Mouse (Mus musculus) left cerebral cortex, postnatal 10 days (tissue): Measurements from ENCODE around the gene Aph1c. TPM values are rescaled to one million over a fixed set of nuclear protein-coding genes. Genes with fewer than 3 reads are reported as not detected.
"Not testable (repeated sequence)": the region's sequence is repeated elsewhere in the genome, so short reads cannot be mapped to it uniquely, and the experiment has no call there.

Experiments used
- DNase-seq, 2 experiments: peaks; one replicate each; pipeline ENCODE4 v3.0.0; 2021 to 2022; ENCODE audit warnings: low spot score in 2 of 2, mixed read lengths in 1 of 2; ENCODE audit errors: extremely low spot score in 1 of 2
- intact Hi-C: fragments of 180-260 bp; cut with DNase I; formaldehyde crosslinking; loops from one replicate; pipeline ENCODE4 v1.15.1; 2025
- total RNA-seq, 2 experiments: library from RNA; stranded (reverse); gene quantifications; 2 replicates each; pipeline ENCODE4 v1.2.3; 2021

Aph1c gene
- total RNA-seq, 2 experiments from 2014 or later = 4.7 to 6.2 TPM

DNA sequence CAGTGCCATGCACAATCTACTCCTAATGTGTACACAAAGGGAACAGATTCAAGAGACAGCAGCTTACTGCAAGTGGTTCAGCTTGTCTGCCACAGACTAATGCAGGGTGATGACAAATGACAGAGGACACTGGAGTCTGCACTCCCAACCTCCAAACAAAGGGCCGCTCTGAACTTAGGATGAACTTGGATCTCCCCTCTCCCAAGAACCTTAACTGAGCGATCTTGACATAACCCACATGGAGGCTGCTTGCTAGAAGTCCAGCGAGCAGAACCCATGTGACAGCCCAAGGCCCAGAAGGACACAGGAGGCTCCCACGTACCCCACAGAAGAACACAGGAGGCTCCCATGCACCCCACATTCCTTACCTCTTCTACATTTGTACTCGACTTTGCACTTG is 16.4 kb upstream of the Aph1c start:
- intact Hi-C loops = no loop called here
- DNase-seq = no peak

DNA sequence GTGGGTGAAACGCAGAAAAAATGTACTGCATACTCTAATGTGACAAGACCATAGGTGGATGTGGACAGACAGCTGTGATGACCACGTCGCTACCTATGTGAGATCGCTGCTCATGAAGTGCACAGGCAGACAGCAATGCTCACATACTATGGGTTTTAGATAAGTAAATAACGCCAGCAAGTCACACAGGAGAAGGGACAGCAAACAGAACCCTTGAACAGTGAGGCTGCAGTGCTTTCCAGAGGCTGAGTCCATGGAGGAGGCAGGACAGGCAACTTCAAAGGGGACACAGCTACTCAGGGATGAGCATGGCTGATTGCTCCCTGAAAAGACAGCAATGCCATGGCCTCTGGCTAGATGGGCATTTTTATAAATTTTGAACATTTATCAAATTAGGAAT is 12.3 kb upstream of the Aph1c start:
- intact Hi-C loops = loop anchor here (5.0 kb wide), 1 partner anchor 90 kb away; no protein-coding TSS in a partner anchor

DNA sequence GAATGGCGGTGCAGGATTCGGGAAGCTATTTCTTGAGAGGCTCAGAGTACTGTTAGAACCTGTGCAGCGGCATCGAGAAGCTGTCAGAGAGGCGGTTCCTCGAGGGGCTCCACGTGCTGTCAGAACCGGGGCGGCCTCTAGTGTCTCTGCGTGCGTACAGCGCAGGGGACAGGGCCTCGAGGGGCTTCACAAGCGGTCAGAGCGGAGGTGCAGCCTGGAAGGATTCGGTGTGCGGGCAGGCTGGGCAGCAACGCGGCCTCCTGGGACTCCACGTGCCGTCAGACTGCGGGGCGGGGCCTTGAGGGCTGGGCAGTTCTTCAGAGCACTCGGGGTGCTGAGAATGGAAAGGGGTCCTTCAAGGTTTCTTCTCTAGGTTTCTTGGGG is 563 bp upstream of the Aph1c start:
- intact Hi-C loops = no loop called here
- no peak for DNase-seq

More for the DNA sequence above, 12.3 kb upstream of the Aph1c start:
- no peak for DNase-seq

DNA sequence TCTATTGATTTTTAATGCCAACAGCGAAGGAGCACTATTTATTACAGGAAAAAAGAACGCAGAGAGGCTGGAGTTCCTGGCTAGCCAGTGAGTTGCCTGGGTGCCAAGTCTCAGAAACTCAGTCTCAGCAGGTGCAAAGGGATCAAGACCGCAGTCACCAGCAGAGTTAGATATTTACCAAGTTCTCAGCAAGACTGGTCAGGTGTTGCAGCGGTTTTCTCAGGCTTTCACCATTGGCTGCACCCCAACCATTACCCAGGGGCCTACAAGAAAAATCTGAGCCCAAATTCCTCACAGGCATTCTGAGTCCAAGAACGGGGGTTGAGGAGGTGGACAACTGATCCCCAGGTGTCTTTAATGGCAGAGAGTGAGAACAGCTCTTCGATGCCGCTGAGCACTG is 675 bp downstream of the Aph1c start:
- intact Hi-C loops = no loop called here
- peak; percentile 12 to 27 for DNase-seq

DNA sequence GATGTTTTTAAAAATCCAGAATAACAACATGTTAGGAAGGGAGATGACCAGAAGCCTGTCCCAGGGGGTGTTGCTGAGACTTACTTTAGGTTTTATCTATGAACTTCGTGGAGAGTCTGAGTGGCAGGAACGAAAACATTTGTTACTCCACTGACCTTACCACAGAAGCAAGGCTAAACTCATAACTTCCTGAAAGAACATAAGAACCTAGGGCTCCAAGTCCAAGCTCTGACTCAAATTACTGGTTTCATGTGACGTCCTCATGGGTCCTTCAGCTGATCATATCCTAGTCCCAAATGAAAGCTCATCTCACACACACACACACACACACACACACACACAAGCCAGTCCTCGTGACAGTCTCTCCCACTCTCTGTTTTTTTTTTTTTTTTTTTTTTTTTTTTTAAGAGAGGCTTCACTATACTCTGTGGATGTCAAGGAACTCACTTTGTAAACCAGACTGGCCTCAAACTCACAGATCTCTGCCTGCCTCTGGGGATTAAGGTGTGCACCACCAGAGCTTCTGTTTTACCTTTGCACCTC is 2.1 kb downstream of the Aph1c start:
- DNase-seq = no peak
- intact Hi-C loops = no loop called here

DNA sequence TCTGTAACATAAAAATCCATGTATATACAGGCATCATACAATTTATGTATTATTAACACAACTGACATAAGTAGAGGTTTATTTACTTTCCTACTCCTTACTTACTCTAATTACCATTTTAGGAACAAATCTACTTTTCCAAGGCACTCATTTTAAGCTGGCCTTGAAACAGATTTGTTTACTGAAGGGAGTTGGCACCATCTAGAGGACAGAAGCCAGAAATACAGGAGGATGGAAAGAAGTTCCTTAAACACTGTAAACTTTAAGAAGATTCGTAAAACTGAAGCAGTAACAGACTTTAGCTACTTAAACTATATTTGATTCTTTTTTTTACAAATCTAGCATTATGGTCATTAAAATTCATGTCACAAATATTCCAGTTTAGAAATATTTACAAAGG is 8.5 kb downstream of the Aph1c start:
- intact Hi-C loops = loop anchor here (2.0 to 10.0 kb wide), 2 partner anchors 35 to 311 kb away; partner anchors contain the start of gene Fbxl22
- DNase-seq = peak; percentile 22 to 46

DNA sequence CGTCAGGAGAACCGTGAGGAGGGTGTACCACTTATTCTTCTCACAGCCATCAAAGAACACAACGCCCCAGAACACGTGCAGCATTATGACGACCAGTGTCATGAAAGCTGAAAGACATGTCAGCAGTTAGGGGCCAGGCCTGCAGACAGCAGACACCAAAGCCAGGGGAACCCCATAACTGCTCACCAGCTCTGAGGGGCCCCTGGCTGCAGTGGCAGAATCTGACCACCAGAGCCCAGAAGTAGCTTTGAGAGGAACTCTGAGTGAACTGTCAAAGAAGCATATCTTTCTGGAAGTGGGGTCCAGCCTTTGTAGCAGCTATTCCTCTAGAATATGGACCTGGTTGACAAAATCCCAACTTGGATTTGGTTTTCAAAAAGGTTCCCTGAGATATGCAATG is 12.3 kb downstream of the Aph1c start:
- intact Hi-C loops = loop anchor here (10.0 kb wide), 1 partner anchor 307 kb away; the partner anchor contains the start of gene Fbxl22
- not testable (repeated sequence) for DNase-seq

DNA sequence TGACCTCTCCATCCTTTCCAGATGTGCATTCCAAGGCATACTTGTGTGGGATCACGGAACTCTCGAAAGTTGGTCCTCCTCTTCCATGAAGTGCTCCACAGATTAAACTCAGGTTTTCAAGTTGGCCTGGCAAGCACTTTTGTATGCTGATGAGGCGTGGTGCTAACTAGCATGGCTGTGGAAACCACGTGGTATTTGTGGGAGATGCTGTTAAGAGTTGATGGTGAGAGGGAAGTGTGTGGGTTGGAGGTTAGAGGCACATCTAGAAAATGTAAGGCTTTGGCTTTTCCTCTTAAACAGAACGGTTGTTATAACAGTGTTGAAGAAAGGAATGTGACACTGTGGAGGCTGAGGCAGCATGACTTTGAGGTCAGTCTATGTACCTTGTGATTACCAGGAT is 13.5 kb downstream of the Aph1c start:
- intact Hi-C loops = loop anchor here (10.0 kb wide), 1 partner anchor 306 kb away; the partner anchor contains the start of gene Fbxl22
- DNase-seq = no peak

DNA sequence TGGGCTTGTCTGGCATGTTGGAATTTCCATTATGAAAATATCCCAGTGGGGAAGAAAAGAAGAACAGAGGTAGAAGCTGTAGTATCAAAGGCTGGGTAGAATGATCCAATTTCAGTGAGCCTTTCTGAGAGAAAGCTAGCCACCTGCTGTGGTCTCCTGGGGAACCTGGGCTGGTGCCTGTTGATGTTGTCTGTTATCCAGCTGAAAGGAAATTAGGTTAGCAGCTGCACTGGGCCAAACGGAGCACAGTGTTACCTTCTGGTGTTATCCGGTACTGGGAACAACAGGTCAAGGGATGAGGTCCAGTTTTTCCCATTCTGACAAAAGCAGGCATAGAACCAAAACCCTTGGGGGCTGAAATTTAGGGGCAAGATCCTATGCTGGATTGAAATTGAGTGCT is 21.1 kb downstream of the Aph1c start:
- DNase-seq = no peak
- intact Hi-C loops = no loop called here

DNA sequence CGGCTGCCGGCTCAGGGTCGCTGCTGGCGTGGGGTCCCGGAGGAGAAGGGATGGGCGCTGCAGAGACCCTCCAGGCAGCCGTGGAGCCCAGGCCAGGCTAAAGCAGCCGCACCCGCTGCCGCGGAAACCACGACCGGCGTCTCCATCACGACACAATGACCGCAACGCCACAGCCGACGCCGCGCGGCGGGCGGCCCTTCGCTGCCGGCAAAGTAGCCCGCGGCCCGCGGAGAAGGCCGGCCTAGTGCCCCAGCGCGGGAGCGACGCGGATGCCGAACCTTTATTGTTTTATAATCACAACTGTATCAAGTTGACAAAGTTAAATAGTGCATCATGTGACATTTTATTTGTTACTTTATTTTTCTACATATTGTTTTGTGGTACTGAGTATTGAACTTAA is 28.6 kb downstream of the Aph1c start:
- intact Hi-C loops, DNase-seq: not testable (repeated sequence)

DNA sequence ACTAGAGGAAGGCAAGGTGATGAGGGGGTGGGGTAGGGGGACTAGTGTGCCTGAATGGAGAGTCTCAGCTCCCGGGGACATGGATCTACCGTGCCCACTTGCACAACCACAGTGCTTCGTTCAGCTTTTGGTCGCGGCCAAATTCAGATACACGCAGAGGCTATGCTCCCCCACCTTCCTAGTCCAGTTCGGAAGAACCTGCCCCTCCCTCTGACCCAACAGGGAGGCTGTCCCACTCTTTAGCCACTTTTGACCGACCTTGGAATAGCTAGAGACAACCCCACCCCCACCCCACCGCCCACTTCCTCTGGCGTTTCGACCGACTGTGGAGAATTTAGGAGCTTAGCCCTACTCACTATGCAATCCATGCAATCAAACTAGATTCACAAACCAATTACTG is 32.6 kb downstream of the Aph1c start:
- intact Hi-C loops = no loop called here
- no peak for DNase-seq

DNA sequence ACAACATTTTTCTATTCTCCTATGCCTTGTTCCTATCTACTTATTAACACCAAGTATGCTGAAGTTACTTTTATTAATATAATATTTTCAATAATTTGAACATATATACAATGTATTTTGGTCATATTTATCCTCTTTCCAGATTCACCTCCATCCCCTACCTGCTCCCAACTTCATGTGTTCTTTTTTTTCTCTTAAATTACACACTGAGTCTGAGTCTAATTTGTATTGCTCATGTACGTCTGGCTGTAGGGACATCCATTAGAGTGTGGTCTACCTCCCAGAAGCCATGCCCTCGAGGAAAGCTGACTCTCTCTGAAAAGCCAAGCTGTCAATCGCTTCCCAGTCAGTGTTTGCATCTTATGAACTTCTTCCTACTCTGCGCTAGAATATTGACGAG is 37.8 kb downstream of the Aph1c start, which contains the start of gene Gm10647:
TSS of gene Gm10647 (plus strand) at position 301 of the 400 bp plus-strand sequence.
- intact Hi-C loops = no loop called here

DNA sequence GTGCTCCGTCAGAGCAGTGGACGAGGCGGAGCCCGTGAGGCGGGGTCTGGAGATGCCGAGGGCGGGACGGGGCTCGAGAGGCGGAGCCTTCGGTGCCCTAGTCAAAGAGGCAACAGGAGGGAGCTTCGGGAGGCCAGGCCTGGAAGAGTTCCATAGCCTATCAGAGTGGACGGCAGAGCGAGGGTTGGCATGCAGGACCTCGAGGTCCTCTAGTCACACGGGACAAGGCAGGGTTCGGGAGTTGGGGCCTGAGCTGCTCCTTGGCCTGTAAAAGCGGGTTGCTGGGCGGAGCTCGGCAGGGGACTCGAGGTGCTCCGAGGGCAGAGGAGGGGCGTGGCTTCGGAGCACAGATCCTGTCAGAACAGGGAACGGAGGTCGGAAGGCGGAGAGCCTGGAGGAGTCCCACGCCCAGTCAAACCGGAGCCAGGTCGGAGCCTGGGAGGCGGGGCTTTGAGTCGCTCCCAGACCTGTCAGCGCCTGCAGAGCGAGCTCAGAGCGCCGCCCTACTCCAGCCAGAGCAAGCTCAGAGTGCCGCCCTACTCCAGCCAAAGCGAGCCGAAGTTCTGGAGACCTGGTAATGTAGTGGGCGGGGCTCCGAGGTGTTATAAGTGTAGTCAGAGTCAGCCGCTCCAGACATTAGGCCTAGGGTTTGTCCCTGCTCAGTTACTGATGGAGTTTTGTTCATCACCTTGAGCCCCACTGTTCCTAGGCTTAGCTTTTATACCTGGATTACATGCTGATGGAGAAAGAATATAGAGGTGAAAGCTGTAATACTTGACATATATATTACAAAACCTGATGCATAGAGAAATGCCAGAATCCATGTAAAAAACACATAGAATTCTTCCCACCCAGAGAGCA is 38.8 kb downstream of the Aph1c start, which contains the start of gene Aph1b:
TSS of gene Aph1b (minus strand) at position 27 of the 861 bp plus-strand sequence.
- intact Hi-C loops = no loop called here
- peak; percentile 90 to 97 for DNase-seq

More for the DNA sequence above, 37.8 kb downstream of the Aph1c start, which contains the start of gene Gm10647:
- no peak for DNase-seq

DNA sequence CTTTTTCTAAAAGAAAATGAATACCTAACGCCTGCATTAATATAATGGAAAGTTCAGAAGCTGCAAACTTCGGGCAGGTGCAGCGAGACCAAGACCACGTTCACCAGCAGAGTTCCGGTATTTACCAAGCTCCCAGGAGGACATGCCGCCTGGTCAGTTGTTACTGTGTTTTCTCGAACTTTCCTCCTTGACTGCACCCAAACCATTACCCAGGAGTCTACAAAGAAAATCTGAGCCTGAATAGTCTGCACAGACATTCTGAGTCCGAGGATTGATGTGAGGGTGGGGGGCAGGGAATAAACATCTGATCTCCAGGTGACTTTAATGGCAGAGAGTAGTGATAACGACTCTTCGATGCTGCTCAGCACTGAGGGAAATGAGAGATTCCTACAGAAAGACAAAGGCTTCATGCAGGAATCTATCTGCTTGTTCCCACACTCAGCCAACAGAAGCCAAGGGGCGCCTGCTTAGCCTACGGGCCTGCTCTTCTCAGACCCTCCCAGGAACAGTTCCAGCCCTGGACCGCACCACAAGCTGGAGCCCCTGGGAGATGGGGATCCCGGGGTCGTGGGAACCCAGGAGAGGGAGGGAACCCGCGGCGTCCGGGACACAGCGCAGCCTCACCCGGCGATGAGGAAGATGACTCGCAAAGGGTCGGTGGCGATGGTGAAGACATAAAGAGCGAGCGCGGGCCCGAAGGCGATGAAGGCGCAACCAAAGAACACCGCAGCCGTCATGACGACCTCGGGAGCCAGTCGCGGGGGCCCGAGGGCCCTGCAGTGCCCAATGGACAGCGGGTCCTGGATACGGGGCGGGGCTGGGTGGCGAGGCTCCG is 39.7 kb downstream of the Aph1c start:
- intact Hi-C loops = loop anchor here (5.0 kb wide), 1 partner anchor 283 kb away; the partner anchor contains the start of gene Fbxl22
- DNase-seq = peak in 1 of 2 experiments; percentile 15

DNA sequence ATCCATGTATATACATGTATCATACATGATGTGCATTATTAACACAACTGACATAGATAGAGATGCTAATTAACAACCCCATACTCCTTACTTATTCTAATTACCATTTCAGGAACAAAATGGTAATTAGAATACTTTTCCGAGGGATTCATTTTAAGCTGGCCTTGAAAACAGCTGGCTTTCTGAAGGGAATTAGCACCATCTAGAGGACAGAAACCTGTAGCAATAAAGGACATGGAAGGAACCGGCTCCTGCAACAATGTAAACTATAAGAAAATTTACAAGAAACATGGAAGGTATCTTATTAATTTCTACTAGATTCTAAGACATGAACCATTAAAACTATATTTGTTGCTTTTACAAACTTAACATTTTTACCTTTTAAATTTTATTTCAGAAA is 46.7 kb downstream of the Aph1c start:
- DNase-seq = peak in 1 of 2 experiments; percentile 55
- intact Hi-C loops = loop anchor here (5.0 kb wide), 1 partner anchor 141 kb away; no protein-coding TSS in a partner anchor

DNA sequence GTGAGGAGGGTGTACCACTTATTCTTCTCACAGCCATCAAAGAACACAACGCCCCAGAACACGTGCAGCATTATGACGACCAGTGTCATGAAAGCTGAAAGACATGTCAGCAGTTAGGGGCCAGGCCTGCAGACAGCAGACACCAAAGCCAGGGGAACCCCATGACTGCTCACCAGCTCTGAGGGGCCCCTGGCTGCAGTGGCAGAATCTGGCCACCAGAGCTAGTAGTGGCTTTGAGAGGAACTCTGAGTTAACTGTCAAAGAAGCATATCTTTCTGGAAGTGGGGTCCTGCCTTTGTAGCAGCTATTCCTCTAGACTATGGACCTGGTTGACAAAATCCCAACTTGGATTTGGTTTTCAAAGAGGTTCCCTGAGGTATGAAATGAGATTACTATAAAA is 50.0 kb downstream of the Aph1c start:
- intact Hi-C loops = not testable (repeated sequence)
- DNase-seq = peak in 1 of 2 experiments; percentile 25

DNA sequence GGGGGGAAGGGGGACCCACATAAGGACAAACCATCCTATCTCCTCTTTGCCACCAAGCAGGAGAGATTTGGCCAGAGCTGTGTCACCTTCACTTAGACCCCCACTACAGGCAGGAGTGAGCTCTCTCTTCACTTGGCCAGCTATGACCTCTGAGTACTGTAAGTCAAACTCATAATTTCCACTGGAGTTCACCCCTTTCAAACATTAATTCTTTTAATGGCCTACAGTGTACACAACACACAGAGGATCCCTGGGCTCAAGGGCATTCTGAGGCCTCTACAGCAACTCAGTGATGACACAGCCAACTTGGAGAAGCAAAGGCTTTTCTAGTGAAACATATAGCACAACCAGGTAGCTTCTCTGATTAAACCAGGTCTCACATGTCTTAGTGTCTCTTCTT is 63.8 kb downstream of the Aph1c start:
- no peak for DNase-seq
- intact Hi-C loops = no loop called here

DNA sequence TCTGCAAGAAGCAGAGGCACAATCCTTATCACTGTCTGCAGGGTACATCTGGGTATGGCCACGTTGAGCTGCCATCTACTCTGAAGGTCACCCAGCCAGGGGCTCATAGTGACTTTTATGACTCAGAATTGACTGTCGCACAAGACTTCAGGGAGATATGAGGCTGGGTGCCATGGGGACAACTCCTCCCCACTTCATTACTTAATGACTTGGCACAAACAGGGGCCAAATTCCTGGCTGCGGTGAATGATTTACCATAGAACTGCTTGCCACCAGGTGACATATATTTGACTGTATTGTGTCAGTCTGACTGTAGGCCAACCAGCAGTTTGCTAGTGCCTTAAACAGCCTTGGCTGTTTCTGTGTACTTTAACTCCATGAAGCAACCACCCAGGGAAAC is 65.3 kb downstream of the Aph1c start:
- no peak for DNase-seq
- intact Hi-C loops = no loop called here

DNA sequence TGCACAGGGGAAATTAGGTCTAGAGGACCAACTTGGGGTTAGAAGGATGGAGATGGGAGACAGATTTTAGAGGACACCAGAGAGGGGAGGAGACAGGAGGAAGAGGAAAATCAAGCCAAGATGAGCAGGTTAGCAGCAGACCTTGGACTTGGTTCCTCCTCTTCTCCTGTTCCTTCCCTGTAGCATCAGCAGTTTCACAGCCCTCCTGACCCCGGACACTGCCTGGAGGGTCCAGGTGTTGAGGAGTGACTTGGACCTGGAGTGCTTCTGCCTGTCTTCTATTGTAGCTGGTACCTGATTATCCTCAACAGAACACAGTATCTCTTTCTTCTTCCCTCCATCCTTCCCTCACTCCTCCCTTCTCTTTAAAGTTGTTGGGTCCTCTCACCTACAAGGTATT is 65.8 kb downstream of the Aph1c start:
- intact Hi-C loops = no loop called here
- no peak for DNase-seq
